Mouse (Mus musculus): ENCODE results near the gene Col19a1. TPM values are rescaled to one million over a fixed set of nuclear protein-coding genes. Genes with fewer than 3 reads are reported as not detected.

Col19a1 gene
- polyA plus RNA-seq, 1 experiment = not detected

- Histone ChIP-seq H3K9me3 (replicated peaks; ENCODE audit: control insufficient read depth, insufficient read depth, low read length, poor library complexity, severe bottlenecking) (no peaks in the 10 kb centered on the region; the same call in 1 of the 2 replicates), H3K27me3 (ENCODE audit: control insufficient read depth, insufficient read depth, low read length, poor library complexity, severe bottlenecking) (no peaks in the 10 kb centered on the region), H3K4me1 (ENCODE audit: control insufficient read depth, insufficient read depth, low read length) (no peaks in the 10 kb centered on the region), H3K4me3 (ENCODE audit: low read depth, low read length) (no peak overlapping the region), H3K9ac (ENCODE audit: low read depth, poor library complexity, severe bottlenecking) (no peak overlapping the region), H3K36me3 (ENCODE audit: control insufficient read depth, insufficient read depth, low read length, poor library complexity, severe bottlenecking) (no peaks in the 10 kb centered on the region), H3K27ac (ENCODE audit: insufficient read depth, low read length) (no peak overlapping the region)
- no peak for TF ChIP-seq POLR2A (IDR thresholded peaks at IDR 0.05; ENCODE audit: insufficient read depth, low read length)
- TF ChIP-seq CTCF (IDR thresholded peaks at IDR 0.05; ENCODE audit: low read depth, low read length) = no peak
- TF ChIP-seq EP300 (IDR thresholded peaks at IDR 0.05; ENCODE audit: insufficient read depth, low read depth, low read length) = no peak
These were observed 347.1 kb downstream of the Col19a1 start for GRCm38 (mm10) chr1:24240039-24240691.

- H3K4me1 ChIP-seq (ENCODE audit: control insufficient read depth, insufficient read depth, low read length) = no peaks in the 10 kb centered on the region
- H3K36me3 ChIP-seq (ENCODE audit: control insufficient read depth, insufficient read depth, low read length, poor library complexity, severe bottlenecking) = no peaks in the 10 kb centered on the region
- no peak for TF ChIP-seq POLR2A (IDR thresholded peaks at IDR 0.05; ENCODE audit: insufficient read depth, low read length)
- TF ChIP-seq CTCF (IDR thresholded peaks at IDR 0.05; ENCODE audit: low read depth, low read length) = no peak
- TF ChIP-seq EP300 (IDR thresholded peaks at IDR 0.05; ENCODE audit: insufficient read depth, low read depth, low read length) = no peak
- H3K9ac ChIP-seq (ENCODE audit: low read depth, poor library complexity, severe bottlenecking) = no peak overlapping the region
- H3K4me3 ChIP-seq (ENCODE audit: low read depth, low read length) = no peak overlapping the region
- no peaks in the 10 kb centered on the region for H3K9me3 ChIP-seq (replicated peaks; ENCODE audit: control insufficient read depth, insufficient read depth, low read length, poor library complexity, severe bottlenecking)
- no peaks in the 10 kb centered on the region; the same call in 1 of the 2 replicates for H3K27me3 ChIP-seq (ENCODE audit: control insufficient read depth, insufficient read depth, low read length, poor library complexity, severe bottlenecking)
- H3K27ac ChIP-seq (ENCODE audit: insufficient read depth, low read length) = no peak overlapping the region
These were observed 350.9 kb downstream of the Col19a1 start for GRCm38 (mm10) chr1:24236330-24236729.

- no peaks in the 10 kb centered on the region; the same call in none of the 2 replicates for H3K27me3 ChIP-seq (ENCODE audit: control insufficient read depth, insufficient read depth, low read length, poor library complexity, severe bottlenecking)
- H3K9ac ChIP-seq (ENCODE audit: low read depth, poor library complexity, severe bottlenecking) = no peak overlapping the region
- no peak for TF ChIP-seq CTCF (IDR thresholded peaks at IDR 0.05; ENCODE audit: low read depth, low read length)
- no peak for TF ChIP-seq POLR2A (IDR thresholded peaks at IDR 0.05; ENCODE audit: insufficient read depth, low read length)
- TF ChIP-seq EP300 (IDR thresholded peaks at IDR 0.05; ENCODE audit: insufficient read depth, low read depth, low read length) = no peak
- no peak overlapping the region for H3K4me3 ChIP-seq (ENCODE audit: low read depth, low read length)
- no peaks in the 10 kb centered on the region for H3K9me3 ChIP-seq (replicated peaks; ENCODE audit: control insufficient read depth, insufficient read depth, low read length, poor library complexity, severe bottlenecking)
- no peak overlapping the region for H3K27ac ChIP-seq (ENCODE audit: insufficient read depth, low read length)
- no peaks in the 10 kb centered on the region for H3K4me1 ChIP-seq (ENCODE audit: control insufficient read depth, insufficient read depth, low read length)
- H3K36me3 ChIP-seq (ENCODE audit: control insufficient read depth, insufficient read depth, low read length, poor library complexity, severe bottlenecking) = no peaks in the 10 kb centered on the region
These were observed 355.6 kb downstream of the Col19a1 start for GRCm38 (mm10) chr1:24231504-24232270.

- Histone ChIP-seq H3K9ac (ENCODE audit: low read depth, poor library complexity, severe bottlenecking) (no peak overlapping the region), H3K27ac (ENCODE audit: insufficient read depth, low read length) (no peak overlapping the region), H3K27me3 (ENCODE audit: control insufficient read depth, insufficient read depth, low read length, poor library complexity, severe bottlenecking) (no peaks in the 10 kb centered on the region; the same call in none of the 2 replicates), H3K4me3 (ENCODE audit: low read depth, low read length) (no peak overlapping the region), H3K4me1 (ENCODE audit: control insufficient read depth, insufficient read depth, low read length) (no peaks in the 10 kb centered on the region), H3K36me3 (ENCODE audit: control insufficient read depth, insufficient read depth, low read length, poor library complexity, severe bottlenecking) (no peaks in the 10 kb centered on the region), H3K9me3 (replicated peaks; ENCODE audit: control insufficient read depth, insufficient read depth, low read length, poor library complexity, severe bottlenecking) (no peaks in the 10 kb centered on the region)
- no peak for TF ChIP-seq EP300 (IDR thresholded peaks at IDR 0.05; ENCODE audit: insufficient read depth, low read depth, low read length)
- no peak for TF ChIP-seq CTCF (IDR thresholded peaks at IDR 0.05; ENCODE audit: low read depth, low read length)
- no peak for TF ChIP-seq POLR2A (IDR thresholded peaks at IDR 0.05; ENCODE audit: insufficient read depth, low read length)
These were observed 356.8 kb downstream of the Col19a1 start for GRCm38 (mm10) chr1:24230428-24230827.

- Histone ChIP-seq H3K27ac (ENCODE audit: insufficient read depth, low read length) (no peak overlapping the region), H3K9me3 (replicated peaks; ENCODE audit: control insufficient read depth, insufficient read depth, low read length, poor library complexity, severe bottlenecking) (no peaks in the 10 kb centered on the region), H3K9ac (ENCODE audit: low read depth, poor library complexity, severe bottlenecking) (no peak overlapping the region), H3K4me1 (ENCODE audit: control insufficient read depth, insufficient read depth, low read length) (no peaks in the 10 kb centered on the region), H3K36me3 (ENCODE audit: control insufficient read depth, insufficient read depth, low read length, poor library complexity, severe bottlenecking) (no peaks in the 10 kb centered on the region), H3K27me3 (ENCODE audit: control insufficient read depth, insufficient read depth, low read length, poor library complexity, severe bottlenecking) (no peaks in the 10 kb centered on the region; the same call in none of the 2 replicates), H3K4me3 (ENCODE audit: low read depth, low read length) (no peak overlapping the region)
- TF ChIP-seq CTCF (IDR thresholded peaks at IDR 0.05; ENCODE audit: low read depth, low read length) (no peak), EP300 (IDR thresholded peaks at IDR 0.05; ENCODE audit: insufficient read depth, low read depth, low read length) (no peak), POLR2A (IDR thresholded peaks at IDR 0.05; ENCODE audit: insufficient read depth, low read length) (no peak)
These were observed 357.7 kb downstream of the Col19a1 start for GRCm38 (mm10) chr1:24229552-24229951.
